8 mouse cellular contexts compared by ENCODE assay signal in genomic region chr4:55651811-55652410, GRCm38 (mm10).
DNase-seq lines count a peak whose midpoint lies in the region; ATAC-seq lines count a peak whose summit lies in the region.

No protein-coding gene starts in this region.

- H3K9ac ChIP-seq in kidney, embryonic 16.5 days (replicated peaks; ENCODE audit: low read length) = peak overlapping the region; percentile 79
- H3K9ac ChIP-seq in midbrain, embryonic 12.5 days (replicated peaks) = peak overlapping the region; percentile 74; the same call in 1 of the 2 replicates

- peaks cover 9% of the 10 kb centered on the region for H3K4me1 ChIP-seq in kidney, embryonic 16.5 days (ENCODE audit: insufficient read depth, low read length)
- H3K4me1 ChIP-seq in midbrain, embryonic 12.5 days = peaks cover 10% of the 10 kb centered on the region

- H3K27ac ChIP-seq in kidney, embryonic 16.5 days (ENCODE audit: low read length) = peak overlapping the region; percentile 95
- H3K27ac ChIP-seq in midbrain, embryonic 12.5 days (replicated peaks) = peak overlapping the region; percentile 82

- ATAC-seq in kidney, embryonic 16.5 days (ENCODE audit: low FRiP score, low TSS enrichment) = 0 out of 2 replicates have a peak, but pooled peaks have one; percentile 21
- no peak for ATAC-seq in midbrain, embryonic 12.5 days (ENCODE audit: low FRiP score, low read depth)

- H3K36me3 ChIP-seq in kidney, embryonic 16.5 days (ENCODE audit: insufficient read depth, low read length) = no peaks in the 10 kb centered on the region
- no peaks in the 10 kb centered on the region for H3K36me3 ChIP-seq in midbrain, embryonic 12.5 days

- peak; percentile 10 for DNase-seq in cerebellum, adult 11-12 months
- DNase-seq in cerebellum, postnatal 4 days (ENCODE audit: low spot score in 2 of 2) = no peak
- peak; percentile 12 for DNase-seq in c-Kit-positive CD71-negative TER-119-negative erythroid progenitor cells, embryonic 14.5 days (ENCODE audit: low read depth)
- DNase-seq in heart, adult 8-10 months (ENCODE audit: low spot score) = peak; percentile 67
- no peak for DNase-seq in layer of hippocampus, adult 11-12 months (ENCODE audit: low spot score)
- no peak for DNase-seq in right cerebral cortex, postnatal 4 days

- 14% methylated on average over 11 of the region's 12 CpGs for WGBS in kidney, embryonic 16.5 days
- WGBS in midbrain, embryonic 12.5 days = 10% methylated on average over 12 of the region's 12 CpGs

- no peaks in the 10 kb centered on the region for H3K9me3 ChIP-seq in kidney, embryonic 16.5 days (ENCODE audit: low read length)
- no peaks in the 10 kb centered on the region for H3K9me3 ChIP-seq in midbrain, embryonic 12.5 days

- peak overlapping the region; percentile 91 for H3K4me2 ChIP-seq in kidney, embryonic 16.5 days (replicated peaks; ENCODE audit: low read depth, low read length)
- peak overlapping the region; percentile 77 for H3K4me2 ChIP-seq in midbrain, embryonic 12.5 days (replicated peaks)

- peak overlapping the region; percentile 67 for H3K4me3 ChIP-seq in kidney, embryonic 16.5 days (ENCODE audit: low read length)
- H3K4me3 ChIP-seq in midbrain, embryonic 12.5 days = peak overlapping the region; percentile 59

- no peaks in the 10 kb centered on the region for H3K27me3 ChIP-seq in kidney, embryonic 16.5 days (ENCODE audit: insufficient read depth, low read length)
- H3K27me3 ChIP-seq in midbrain, embryonic 12.5 days = peaks cover 26% of the 10 kb centered on the region

Comparison
In these comparisons a context has a peak if more than half of its experiments do, and no peak if none do; other contexts are left out.
1. DNase-seq: peak in cerebellum, adult 11-12 months (single experiment), c-Kit-positive CD71-negative TER-119-negative erythroid progenitor cells, embryonic 14.5 days (single experiment) and heart, adult 8-10 months (single experiment); none in cerebellum, postnatal 4 days (0 of 2), layer of hippocampus, adult 11-12 months (single experiment) and right cerebral cortex, postnatal 4 days (single experiment).